Comparison of ENCODE assay signal across 20 mouse cellular contexts in genomic region chr4:52558080-52558479, GRCm38 (mm10). TPM values are rescaled to one million over a fixed set of nuclear protein-coding genes. Genes with fewer than 3 reads are reported as not detected.
"Had no signal": no experiment of that assay in that cellular context is flagged by ENCODE, and none has a peak within 500 bp of the region (broad histone marks: within the 10 kb centered on the region; RNA-seq: fewer than 3 reads in every experiment).

No protein-coding gene starts in this region.

- H3K9ac ChIP-seq: limb, embryonic 13.5 days; liver, embryonic 14.5 days; stomach, embryonic 15.5 days had no signal

- DNase-seq: kidney, adult 8-10 months; kidney, postnatal 25 days; layer of hippocampus, adult 9-11 months; layer of hippocampus, postnatal 36 days; left cerebral cortex, postnatal 4 days; lung, adult 18-20 months; lung, postnatal 36 days; right cerebral cortex, postnatal 14 days; thymus, adult 2 months; thymus, postnatal 25 days had no signal

- H3K4me1 ChIP-seq: limb, embryonic 13.5 days; stomach, embryonic 15.5 days had no signal

- H3K4me3 ChIP-seq: limb, embryonic 13.5 days; stomach, embryonic 15.5 days had no signal

- H3K36me3 ChIP-seq: limb, embryonic 13.5 days; stomach, embryonic 15.5 days had no signal

- H3K27ac ChIP-seq: limb, embryonic 13.5 days; liver, embryonic 14.5 days; stomach, embryonic 15.5 days had no signal

- H3K9me3 ChIP-seq: limb, embryonic 13.5 days; stomach, embryonic 15.5 days had no signal

- H3K27me3 ChIP-seq: limb, embryonic 13.5 days; stomach, embryonic 15.5 days had no signal

- H3K4me2 ChIP-seq: limb, embryonic 13.5 days; stomach, embryonic 15.5 days had no signal

RNA-seq across cellular contexts. Expression of gene Toporsl, which starts 38.0 kb away (rescaled TPM):
- total RNA-seq: layer of hippocampus, postnatal 36 days; left cerebral cortex, postnatal 4 days; liver, adult 2 months; megakaryocyte progenitor cell, adult 5-6 weeks had no signal
- polyA plus RNA-seq: kidney, embryonic 16.5 days; limb, embryonic 13.5 days; liver, adult 2 months; liver, embryonic 14.5 days; lung, embryonic 16.5 days; neural tube, embryonic 14.5 days; spleen, adult 2 months; stomach, embryonic 15.5 days; thymus, adult 2 months; urinary bladder, adult 2 months had no signal
